8 mouse cellular contexts compared by ENCODE assay signal in genomic region chr4:55651811-55652410, GRCm38 (mm10).
A peak's percentile ranks its signal among the peaks of the same experiment; 100 is the strongest.
DNase-seq lines count a peak whose midpoint lies in the region; ATAC-seq and TF ChIP-seq lines count a peak whose summit lies in the region.

No protein-coding gene starts in this region.

- peaks cover 11% of the 10 kb centered on the region for H3K4me1 ChIP-seq in brown adipose tissue, adult 24 weeks (ENCODE audit: control insufficient read depth, insufficient read depth, insufficient read length, low read length)
- peaks cover 15% of the 10 kb centered on the region for H3K4me1 ChIP-seq in heart, adult 2 months (ENCODE audit: control insufficient read depth, insufficient read depth, low read length)
- H3K4me1 ChIP-seq in kidney, embryonic 15.5 days = peaks cover 11% of the 10 kb centered on the region
- peaks cover 10% of the 10 kb centered on the region; the same call in 1 of the 2 replicates for H3K4me1 ChIP-seq in midbrain, embryonic 11.5 days (ENCODE audit: control insufficient read depth, insufficient read depth, low read length)

- TF ChIP-seq EP300 in heart, adult 2 months (IDR thresholded peaks at IDR 0.05; ENCODE audit: insufficient read depth, low read depth, low read length) = no peak

- H3K9me3 ChIP-seq in kidney, embryonic 15.5 days (replicated peaks) = no peaks in the 10 kb centered on the region
- no peaks in the 10 kb centered on the region for H3K9me3 ChIP-seq in midbrain, embryonic 11.5 days (ENCODE audit: control insufficient read depth, low read length)

- no peak for TF ChIP-seq POLR2A in heart, adult 2 months (IDR thresholded peaks at IDR 0.05; ENCODE audit: insufficient read depth, low read depth, low read length)

- DNase-seq in cerebellum, adult 11 months = peak; percentile 8
- DNase-seq in cerebellum, postnatal 14 days = no peak
- peak in 1 of 2 experiments; percentile 36 for DNase-seq in heart, adult 2 months
- DNase-seq in midbrain, embryonic 11.5 days (ENCODE audit: low spot score, missing footprints) = peak; percentile 95
- no peak for DNase-seq in spleen, postnatal 4 days (ENCODE audit: low spot score in 2 of 2)

- no peaks in the 10 kb centered on the region for H3K27me3 ChIP-seq in heart, adult 2 months (ENCODE audit: control insufficient read depth, insufficient read depth, low read length)
- H3K27me3 ChIP-seq in kidney, embryonic 15.5 days = peaks cover 23% of the 10 kb centered on the region
- no peaks in the 10 kb centered on the region; the same call in 1 of the 2 replicates for H3K27me3 ChIP-seq in midbrain, embryonic 11.5 days (ENCODE audit: control insufficient read depth, insufficient read depth, low read length)

- peak overlapping the region; percentile 72 for H3K9ac ChIP-seq in heart, adult 2 months (ENCODE audit: low read depth, low read length)
- peak overlapping the region; percentile 62 for H3K9ac ChIP-seq in kidney, embryonic 15.5 days
- peak overlapping the region; percentile 80 for H3K9ac ChIP-seq in midbrain, embryonic 11.5 days (ENCODE audit: low read length)

- peak; percentile 57 for TF ChIP-seq CTCF in heart, adult 2 months (IDR thresholded peaks at IDR 0.05)

- intact Hi-C loops in heart, adult 2 months (cut with DNase I) = loop anchor here (1.0 to 5.0 kb wide), 4 partner anchors 29 to 840 kb away; partner anchors contain the start of gene Klf4

- H3K36me3 ChIP-seq in heart, adult 2 months (ENCODE audit: control insufficient read depth, insufficient read depth, low read length) = no peaks in the 10 kb centered on the region
- no peaks in the 10 kb centered on the region for H3K36me3 ChIP-seq in kidney, embryonic 15.5 days
- H3K36me3 ChIP-seq in midbrain, embryonic 11.5 days (ENCODE audit: control insufficient read depth, insufficient read depth, low read length) = no peaks in the 10 kb centered on the region

- H3K79me2 ChIP-seq in heart, adult 2 months (replicated peaks; ENCODE audit: control insufficient read depth, insufficient read depth, low read length) = no peaks in the 10 kb centered on the region

- 18% methylated on average over 12 of the region's 12 CpGs for WGBS in heart, adult 2 months
- WGBS in kidney, embryonic 15.5 days = 15% methylated on average over 12 of the region's 12 CpGs
- WGBS in midbrain, embryonic 11.5 days = 14% methylated on average over 12 of the region's 12 CpGs

- 0 out of 2 replicates have a peak, but pooled peaks have one; percentile 31 for ATAC-seq in kidney, embryonic 15.5 days (replicated peaks; ENCODE audit: low FRiP score)
- ATAC-seq in midbrain, embryonic 11.5 days (ENCODE audit: low FRiP score) = no peak
- no peak for ATAC-seq in erythroid progenitor cell, adult 5-6 weeks (replicated peaks; ENCODE audit: low FRiP score, poor library complexity, severe bottlenecking)

- peak overlapping the region; percentile 90 for H3K4me2 ChIP-seq in kidney, embryonic 15.5 days
- H3K4me2 ChIP-seq in midbrain, embryonic 11.5 days = peak overlapping the region; percentile 85

- H3K4me3 ChIP-seq in brown adipose tissue, adult 24 weeks (ENCODE audit: insufficient read depth, low read depth, low read length) = peak overlapping the region; percentile 59
- H3K4me3 ChIP-seq in heart, adult 2 months = peak overlapping the region; percentile 62
- peak overlapping the region; percentile 59 for H3K4me3 ChIP-seq in kidney, embryonic 15.5 days (replicated peaks)
- H3K4me3 ChIP-seq in midbrain, embryonic 11.5 days (ENCODE audit: low read depth, low read length) = peak overlapping the region; percentile 53

- peak overlapping the region; percentile 99 for H3K27ac ChIP-seq in brown adipose tissue, adult 24 weeks (replicated peaks; ENCODE audit: low read depth, low read length)
- peak overlapping the region; percentile 99 for H3K27ac ChIP-seq in heart, adult 2 months
- H3K27ac ChIP-seq in kidney, embryonic 15.5 days = peak overlapping the region; percentile 96
- no peak overlapping the region; the same call in 1 of the 2 replicates for H3K27ac ChIP-seq in midbrain, embryonic 11.5 days (ENCODE audit: low read depth, low read length)

Comparison
In these comparisons a context has a peak if more than half of its experiments do, and no peak if none do; other contexts are left out.
1. DNase-seq: peak in cerebellum, adult 11 months (single experiment) and midbrain, embryonic 11.5 days (single experiment); none in cerebellum, postnatal 14 days (0 of 2) and spleen, postnatal 4 days (0 of 2).
2. Peak in every context shown above with its lines, with median percentiles within 50 percentile points of each other: H3K4me3 ChIP-seq and H3K9ac ChIP-seq.